Mouse (Mus musculus) frontal cortex, adult 2 months (tissue): ENCODE results near the gene Lbp. TPM values are rescaled to one million over a fixed set of nuclear protein-coding genes. Genes with fewer than 3 reads are reported as not detected.
A peak's percentile ranks its signal among the peaks of the same experiment; 100 is the strongest.

Experiments used
- DNase-seq, 2 experiments: peaks; one replicate each; pipeline ENCODE4 v3.0.0; 2022; ENCODE audit warnings: low spot score in 1 of 2; ENCODE audit errors: extremely low spot score in 1 of 2
- polyA plus RNA-seq: library from polyadenylated mRNA; depleted of rRNA; stranded (reverse); fragments of >200 nt; gene quantifications from 2 replicates; pipeline ENCODE4 v1.2.3, GENCODE M21; 2012

Gene Lbp
- polyA plus RNA-seq, 1 experiment, result 1.8 TPM

GRCm38 (mm10) chr2:158359757-158360620 is 53.7 kb downstream of the Lbp start:
- no peak for DNase-seq

GRCm38 (mm10) chr2:158360873-158361677 is 54.8 kb downstream of the Lbp start:
- DNase-seq, result peak; percentile 76 to 86

- DNase-seq, result peak in 1 of 2 experiments; percentile 35
Measured at GRCm38 (mm10) chr2:158361678-158362320, 55.5 kb downstream of the Lbp start.

- DNase-seq, result no peak
Measured at GRCm38 (mm10) chr2:158364175-158364574, 57.9 kb downstream of the Lbp start.

- no peak for DNase-seq
Measured at GRCm38 (mm10) chr2:158365099-158365850, 59.0 kb downstream of the Lbp start.

GRCm38 (mm10) chr2:158367654-158368053 is 61.4 kb downstream of the Lbp start:
- DNase-seq, result no peak

- DNase-seq, result no peak
Measured at GRCm38 (mm10) chr2:158368313-158368712, 62.0 kb downstream of the Lbp start.

GRCm38 (mm10) chr2:158369474-158370172 is 63.3 kb downstream of the Lbp start:
- DNase-seq, result no peak

GRCm38 (mm10) chr2:158370173-158370550 is 63.9 kb downstream of the Lbp start:
- no peak for DNase-seq

- no peak for DNase-seq
Measured at GRCm38 (mm10) chr2:158373061-158373460, 66.8 kb downstream of the Lbp start.

- no peak for DNase-seq
Measured at GRCm38 (mm10) chr2:158373516-158373915, 67.2 kb downstream of the Lbp start.

- DNase-seq, result peak; percentile 89 to 95
Measured at GRCm38 (mm10) chr2:158375443-158376122, 69.3 kb downstream of the Lbp start, which contains the start of gene Snhg11. TSS of gene Snhg11 (plus strand) at chr2:158375638.

- peak in 1 of 2 experiments; percentile 36 for DNase-seq
Measured at GRCm38 (mm10) chr2:158376123-158376687, 69.9 kb downstream of the Lbp start.

GRCm38 (mm10) chr2:158376798-158377197 is 70.5 kb downstream of the Lbp start:
- DNase-seq, result peak in 1 of 2 experiments; percentile 68

- peak in 1 of 2 experiments; percentile 75 for DNase-seq
Measured at GRCm38 (mm10) chr2:158377811-158378210, 71.5 kb downstream of the Lbp start.

- DNase-seq, result peak in 1 of 2 experiments; percentile 85
Measured at GRCm38 (mm10) chr2:158379354-158380078, 73.2 kb downstream of the Lbp start.
